Mouse (Mus musculus): ENCODE measurements around the gene Fibin. TPM values are rescaled to one million over a fixed set of nuclear protein-coding genes. Genes with fewer than 3 reads are reported as not detected.
A peak's percentile ranks its signal among the peaks of the same experiment; 100 is the strongest.

Gene Fibin
- polyA plus RNA-seq, 1 experiment from 2014 or later: 33.5 TPM

DNA sequence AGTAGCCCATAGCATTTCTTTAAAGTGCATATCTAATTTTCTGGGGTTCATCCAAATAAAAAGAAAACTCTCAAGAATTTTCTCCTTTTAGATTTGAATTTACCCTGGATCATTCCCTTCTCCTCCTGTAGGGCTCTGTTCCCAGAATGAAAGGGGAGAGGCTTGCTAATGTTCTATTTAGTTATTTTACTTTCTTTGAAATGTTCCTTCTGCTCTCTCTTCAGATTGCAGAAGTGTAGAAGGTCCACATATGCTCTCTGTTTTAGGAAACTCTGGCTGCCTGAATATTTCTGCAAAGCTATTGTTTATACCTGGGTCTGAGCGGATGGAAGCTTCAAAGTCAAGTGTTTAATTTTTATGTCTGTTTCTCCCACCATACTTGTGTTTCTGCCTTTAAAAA lies 12.5 kb upstream of the Fibin start:
- Histone ChIP-seq H3K4me1 (ENCODE audit: insufficient read depth) (no peaks in the 10 kb centered on the region), H3K4me3 (ENCODE audit: low read depth, low read length) (no peak overlapping the region), H3K27me3 (ENCODE audit: insufficient read depth, low read length) (no peaks in the 10 kb centered on the region), H3K36me3 (ENCODE audit: insufficient read depth) (no peaks in the 10 kb centered on the region), H3K9ac (no peak overlapping the region), H3K4me2 (no peak overlapping the region), H3K27ac (ENCODE audit: low read depth) (no peak overlapping the region), H3K9me3 (ENCODE audit: low read depth, low read length) (no peaks in the 10 kb centered on the region)
- ATAC-seq (ENCODE audit: insufficient read depth) (no peak), DNase-seq (no peak)
- TF ChIP-seq CTCF (IDR thresholded peaks at IDR 0.05; ENCODE audit: low read depth): no peak
- WGBS: 70% methylated on average over 1 of the region's 1 CpGs

DNA sequence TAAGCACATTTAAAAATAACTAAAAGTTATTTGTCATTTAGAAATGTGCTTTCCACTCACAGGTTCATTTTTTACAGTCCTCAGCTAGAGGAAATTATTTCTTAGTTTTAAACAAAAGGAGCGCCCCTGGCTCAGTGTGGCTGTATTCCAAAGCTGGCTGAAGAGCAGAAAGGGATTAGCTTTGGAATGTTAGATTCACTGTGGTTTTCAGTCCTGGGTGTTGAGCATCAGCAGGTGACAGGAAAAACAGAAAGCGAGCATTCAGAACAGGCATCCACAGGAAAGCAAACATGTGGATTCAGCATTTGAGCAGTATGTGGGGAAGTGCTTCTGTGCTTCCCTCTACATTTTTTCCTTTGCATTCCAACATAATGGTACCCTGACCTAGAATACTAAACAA lies 10.2 kb upstream of the Fibin start:
- Histone ChIP-seq H3K9me3 (ENCODE audit: low read depth, low read length) (no peaks in the 10 kb centered on the region), H3K9ac (no peak overlapping the region), H3K4me2 (no peak overlapping the region), H3K27ac (ENCODE audit: low read depth) (peak overlapping the region; percentile 18; the same call in 1 of the 2 replicates), H3K36me3 (ENCODE audit: insufficient read depth) (no peaks in the 10 kb centered on the region), H3K4me3 (ENCODE audit: low read depth, low read length) (no peak overlapping the region), H3K27me3 (ENCODE audit: insufficient read depth, low read length) (no peaks in the 10 kb centered on the region), H3K4me1 (ENCODE audit: insufficient read depth) (no peaks in the 10 kb centered on the region)
- no peak for ATAC-seq (ENCODE audit: insufficient read depth)
- WGBS: 44% methylated on average over 2 of the region's 2 CpGs
- TF ChIP-seq CTCF (IDR thresholded peaks at IDR 0.05; ENCODE audit: low read depth): no peak
- DNase-seq: peak; percentile 27

DNA sequence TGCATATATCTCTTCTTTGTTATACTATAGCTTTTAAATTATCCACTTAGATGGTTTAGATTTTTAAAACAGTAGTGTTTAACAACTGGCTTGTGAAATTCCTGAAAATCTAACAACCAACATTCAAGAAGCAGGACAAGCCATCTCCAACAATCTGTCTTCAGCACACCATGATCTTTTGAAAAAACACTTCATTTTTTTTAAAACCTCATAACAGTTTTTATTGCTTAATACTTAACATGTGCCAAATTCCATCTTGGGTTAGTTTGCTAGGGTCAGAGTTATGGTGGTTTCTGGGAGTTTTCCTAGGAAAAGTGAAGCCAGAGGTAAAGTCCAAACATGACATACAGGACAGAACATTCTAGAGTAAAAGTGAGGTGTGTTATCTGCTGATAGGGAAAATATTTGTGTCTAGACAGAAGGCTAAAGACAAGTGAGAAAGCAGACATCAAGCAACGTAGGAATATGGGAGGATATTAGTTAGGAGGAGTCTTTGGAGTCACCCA lies 4.5 kb upstream of the Fibin start:
- no peak for TF ChIP-seq CTCF (IDR thresholded peaks at IDR 0.05; ENCODE audit: low read depth)
- ATAC-seq (ENCODE audit: insufficient read depth) (no peak), DNase-seq (peak; percentile 60)
- no peak overlapping the region for H3K9ac ChIP-seq
- no peak overlapping the region for H3K4me3 ChIP-seq (ENCODE audit: low read depth, low read length)
- H3K4me1 ChIP-seq (ENCODE audit: insufficient read depth): no peaks in the 10 kb centered on the region; the same call in 1 of the 2 replicates
- no peaks in the 10 kb centered on the region for H3K9me3 ChIP-seq (ENCODE audit: low read depth, low read length)
- H3K4me2 ChIP-seq: no peak overlapping the region
- H3K27ac ChIP-seq (ENCODE audit: low read depth): no peak overlapping the region
- H3K27me3 ChIP-seq (ENCODE audit: insufficient read depth, low read length): 0 out of 2 replicates have a peak, but pooled peaks cover 4% of the 10 kb centered on the region
- WGBS: 49% methylated on average over 1 of the region's 1 CpGs
- H3K36me3 ChIP-seq (ENCODE audit: insufficient read depth): no peaks in the 10 kb centered on the region

DNA sequence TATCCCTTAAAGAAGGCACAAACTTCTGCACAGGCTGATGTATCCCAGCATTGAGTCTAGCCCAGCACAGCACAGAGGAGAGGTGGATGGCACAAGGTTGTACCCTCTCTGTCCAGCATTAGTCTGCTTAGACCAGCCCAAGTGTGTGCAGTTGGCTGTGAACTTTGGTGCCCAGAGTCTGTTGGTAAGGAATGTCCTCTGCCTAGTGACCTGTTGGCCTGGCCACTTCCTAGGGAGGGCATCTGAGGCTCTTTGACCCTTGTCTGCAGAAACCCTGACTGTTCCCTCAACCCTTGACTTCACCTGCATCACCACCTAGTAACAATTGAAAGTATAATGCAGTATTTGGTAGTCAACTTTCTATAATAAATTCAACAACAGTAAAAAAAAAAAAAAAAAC lies 2.4 kb upstream of the Fibin start:
- no peak overlapping the region for H3K27ac ChIP-seq (ENCODE audit: low read depth)
- TF ChIP-seq CTCF (IDR thresholded peaks at IDR 0.05; ENCODE audit: low read depth): no peak
- no peak overlapping the region for H3K9ac ChIP-seq
- no peak overlapping the region for H3K4me2 ChIP-seq
- H3K4me3 ChIP-seq (ENCODE audit: low read depth, low read length): no peak overlapping the region
- ATAC-seq (ENCODE audit: insufficient read depth) (no peak), DNase-seq (no peak)
- H3K9me3 ChIP-seq (ENCODE audit: low read depth, low read length): no peaks in the 10 kb centered on the region
- no peaks in the 10 kb centered on the region for H3K36me3 ChIP-seq (ENCODE audit: insufficient read depth)
- no peaks in the 10 kb centered on the region; the same call in 1 of the 2 replicates for H3K4me1 ChIP-seq (ENCODE audit: insufficient read depth)
- H3K27me3 ChIP-seq (ENCODE audit: insufficient read depth, low read length): 0 out of 2 replicates have a peak, but pooled peaks cover 4% of the 10 kb centered on the region

DNA sequence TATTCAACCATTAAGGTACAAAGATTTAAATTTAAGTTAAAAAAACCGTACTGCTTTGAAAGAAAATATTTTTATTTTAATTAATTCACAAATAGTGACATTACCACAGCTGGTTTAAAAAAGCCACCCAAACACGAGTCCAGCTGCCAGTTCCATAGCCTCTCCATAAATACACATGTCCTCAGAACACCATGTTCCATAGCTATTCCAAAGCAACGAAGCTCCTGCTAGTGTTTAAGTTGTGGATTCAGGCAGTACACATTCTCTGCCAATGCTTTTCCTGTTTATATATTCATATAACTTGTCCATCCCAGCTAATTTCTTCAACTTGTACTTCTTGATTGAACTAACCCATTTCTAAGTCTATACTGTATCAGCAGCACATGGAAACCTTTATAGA lies 872 bp upstream of the Fibin start:
- H3K4me2 ChIP-seq: no peak overlapping the region
- H3K4me1 ChIP-seq (ENCODE audit: insufficient read depth): no peaks in the 10 kb centered on the region; the same call in 1 of the 2 replicates
- no peak for TF ChIP-seq CTCF (IDR thresholded peaks at IDR 0.05; ENCODE audit: low read depth)
- no peak for ATAC-seq (ENCODE audit: insufficient read depth)
- no peak for DNase-seq
- no peak overlapping the region for H3K9ac ChIP-seq
- 0 out of 2 replicates have a peak, but pooled peaks cover 4% of the 10 kb centered on the region for H3K27me3 ChIP-seq (ENCODE audit: insufficient read depth, low read length)
- WGBS: 44% methylated on average over 3 of the region's 3 CpGs
- no peak overlapping the region for H3K27ac ChIP-seq (ENCODE audit: low read depth)
- H3K9me3 ChIP-seq (ENCODE audit: low read depth, low read length): no peaks in the 10 kb centered on the region
- no peaks in the 10 kb centered on the region for H3K36me3 ChIP-seq (ENCODE audit: insufficient read depth)
- no peak overlapping the region for H3K4me3 ChIP-seq (ENCODE audit: low read depth, low read length)

DNA sequence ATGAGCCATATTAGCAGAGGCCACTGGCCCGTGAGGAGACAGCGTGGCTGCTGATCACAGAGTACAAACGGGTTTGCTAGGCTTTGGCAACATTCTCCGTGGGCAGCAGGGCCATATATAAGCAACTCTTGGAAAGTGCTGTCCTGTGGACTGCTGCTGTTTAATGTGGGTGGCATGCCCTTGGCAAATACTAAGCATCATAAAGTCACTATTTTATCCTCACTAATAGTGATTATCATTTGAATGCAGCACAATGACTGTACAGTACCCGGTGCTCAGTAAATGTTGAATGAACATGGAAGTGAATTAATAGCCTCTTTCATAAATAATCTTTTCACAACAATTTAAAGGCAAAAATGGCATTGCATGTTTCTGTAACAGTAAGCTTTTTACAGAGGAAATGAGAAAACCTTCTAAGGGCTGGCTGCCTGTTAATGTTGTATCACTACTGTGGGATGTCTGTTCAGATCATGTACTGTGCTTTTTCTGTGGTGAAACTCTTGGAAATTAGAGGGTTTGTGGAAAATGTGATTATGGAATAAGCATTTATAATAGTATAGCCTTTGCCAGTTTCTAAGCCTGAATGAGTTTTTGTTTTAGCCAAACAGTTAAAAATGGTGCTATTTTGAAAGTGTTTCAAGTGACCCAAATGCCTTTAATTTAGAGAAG lies 9.5 kb downstream of the Fibin start:
- H3K9me3 ChIP-seq (ENCODE audit: low read depth, low read length): no peaks in the 10 kb centered on the region
- H3K27ac ChIP-seq (ENCODE audit: low read depth): no peak overlapping the region
- H3K9ac ChIP-seq: no peak overlapping the region
- no peaks in the 10 kb centered on the region for H3K4me1 ChIP-seq (ENCODE audit: insufficient read depth)
- H3K36me3 ChIP-seq (ENCODE audit: insufficient read depth): no peaks in the 10 kb centered on the region
- no peak for DNase-seq
- no peak for ATAC-seq (ENCODE audit: insufficient read depth)
- no peak overlapping the region for H3K4me3 ChIP-seq (ENCODE audit: low read depth, low read length)
- H3K4me2 ChIP-seq: no peak overlapping the region
- 71% methylated on average over 5 of the region's 5 CpGs for WGBS
- no peak for TF ChIP-seq CTCF (IDR thresholded peaks at IDR 0.05; ENCODE audit: low read depth)
- H3K27me3 ChIP-seq (ENCODE audit: insufficient read depth, low read length): no peaks in the 10 kb centered on the region

DNA sequence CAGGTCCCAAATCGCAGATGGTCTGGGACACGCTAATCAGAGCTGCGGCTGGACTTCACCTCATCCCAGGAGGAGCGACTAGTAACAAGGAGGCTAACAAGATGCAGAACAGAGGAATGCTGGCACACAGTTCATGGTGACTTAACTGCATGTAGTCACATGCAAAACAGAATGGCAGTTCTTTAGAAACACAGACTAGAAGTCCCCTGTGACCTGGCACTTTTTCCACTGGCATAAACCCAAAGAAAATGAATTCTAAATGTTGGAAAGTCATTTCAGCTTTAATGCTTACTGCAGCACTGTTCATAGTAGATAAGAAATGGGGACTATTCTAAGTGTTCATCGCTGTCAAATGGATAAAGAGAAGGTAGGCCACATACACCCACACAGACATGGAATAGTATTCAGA lies 11.1 kb downstream of the Fibin start:
- Histone ChIP-seq H3K4me3 (ENCODE audit: low read depth, low read length) (no peak overlapping the region), H3K27ac (ENCODE audit: low read depth) (no peak overlapping the region), H3K4me1 (ENCODE audit: insufficient read depth) (no peaks in the 10 kb centered on the region), H3K27me3 (ENCODE audit: insufficient read depth, low read length) (no peaks in the 10 kb centered on the region), H3K4me2 (no peak overlapping the region), H3K9me3 (ENCODE audit: low read depth, low read length) (no peaks in the 10 kb centered on the region), H3K9ac (no peak overlapping the region), H3K36me3 (ENCODE audit: insufficient read depth) (no peaks in the 10 kb centered on the region)
- no peak for TF ChIP-seq CTCF (IDR thresholded peaks at IDR 0.05; ENCODE audit: low read depth)
- WGBS: 52% methylated on average over 5 of the region's 5 CpGs
- DNase-seq (peak; percentile 59), ATAC-seq (ENCODE audit: insufficient read depth) (no peak)

All from lung, embryonic 14.5 days (tissue).